Mouse (Mus musculus) spleen, adult 2 months (tissue): Measurements from ENCODE around the gene Ankrd23.

ENCODE experiments used
- CTCF ChIP-seq: fragments of 200-500 bp; IDR thresholded peaks from 2 replicates; pipeline ENCODE4 v1.5.1; 2011; ENCODE audit warnings: mild to moderate bottlenecking, inconsistent platforms; ENCODE audit not compliant: insufficient read depth, insufficient read length, insufficient replicate concordance; ENCODE audit errors: extremely low read depth
- POLR2A ChIP-seq: fragments of 200-500 bp; IDR thresholded peaks from 2 replicates; pipeline ENCODE4 v1.6.1; 2011; ENCODE audit warnings: low read depth, low read length, inconsistent platforms

GRCm38 (mm10) chr1:36566425-36566824 is 29.7 kb upstream of the Ankrd23 start:
- TF ChIP-seq CTCF, result no peak
- TF ChIP-seq POLR2A, result no peak
